Mouse (Mus musculus): ENCODE results near the gene Zfyve26. TPM values are rescaled to one million over a fixed set of nuclear protein-coding genes. Genes with fewer than 3 reads are reported as not detected.
"Not testable (repeated sequence)": the region's sequence is repeated elsewhere in the genome, so short reads cannot be mapped to it uniquely, and the experiment has no call there.

Zfyve26 gene
- polyA plus RNA-seq, 1 experiment = 29.4 TPM

- DNase-seq (ENCODE audit: low read depth in 1 of 2, low spot score in 2 of 2) = no peak
- TF ChIP-seq CTCF (IDR thresholded peaks at IDR 0.05; ENCODE audit: extremely low read depth, insufficient read depth, insufficient read length, insufficient replicate concordance) (no peak), POLR2A (IDR thresholded peaks at IDR 0.05; ENCODE audit: low read depth, low read length) (no peak)
- Histone ChIP-seq H3K27me3 (ENCODE audit: control insufficient read depth, insufficient read depth, low read length) (no peaks in the 10 kb centered on the region), H3K36me3 (ENCODE audit: control insufficient read depth, insufficient read depth, low read length) (no peaks in the 10 kb centered on the region), H3K27ac (ENCODE audit: insufficient read depth, low read length) (no peak overlapping the region), H3K4me1 (ENCODE audit: control insufficient read depth, insufficient read depth, insufficient read length) (no peaks in the 10 kb centered on the region), H3K4me3 (ENCODE audit: extremely low read depth, insufficient read depth, insufficient read length) (no peak overlapping the region)
- WGBS = 91% methylated on average over 2 of the region's 2 CpGs
Measured at GRCm38 (mm10) chr12:79326745-79327144, 30.6 kb upstream of the Zfyve26 start.

- H3K27ac ChIP-seq (ENCODE audit: insufficient read depth, low read length) = no peak overlapping the region
- TF ChIP-seq POLR2A (IDR thresholded peaks at IDR 0.05; ENCODE audit: low read depth, low read length) = no peak
- H3K27me3 ChIP-seq (ENCODE audit: control insufficient read depth, insufficient read depth, low read length) = no peaks in the 10 kb centered on the region
- H3K4me1 ChIP-seq (ENCODE audit: control insufficient read depth, insufficient read depth, insufficient read length) = no peaks in the 10 kb centered on the region
- no peak overlapping the region for H3K4me3 ChIP-seq (ENCODE audit: extremely low read depth, insufficient read depth, insufficient read length)
- no peaks in the 10 kb centered on the region for H3K36me3 ChIP-seq (ENCODE audit: control insufficient read depth, insufficient read depth, low read length)
- whole genome bisulfite sequencing = 78% methylated on average over 2 of the region's 2 CpGs
- no peak for DNase-seq (ENCODE audit: low read depth in 1 of 2, low spot score in 2 of 2)
Measured at GRCm38 (mm10) chr12:79326236-79326635, 30.1 kb upstream of the Zfyve26 start.

GRCm38 (mm10) chr12:79322539-79322938, 26.4 kb upstream of the Zfyve26 start:
- H3K27ac ChIP-seq (ENCODE audit: insufficient read depth, low read length); H3K27me3 ChIP-seq (ENCODE audit: control insufficient read depth, insufficient read depth, low read length); H3K4me1 ChIP-seq (ENCODE audit: control insufficient read depth, insufficient read depth, insufficient read length); H3K36me3 ChIP-seq (ENCODE audit: control insufficient read depth, insufficient read depth, low read length); H3K4me3 ChIP-seq (ENCODE audit: extremely low read depth, insufficient read depth, insufficient read length): not testable (repeated sequence)
- peak in 1 of 2 experiments; percentile 12 for DNase-seq (ENCODE audit: low read depth in 1 of 2, low spot score in 2 of 2)
- WGBS = 74% methylated on average over 2 of the region's 2 CpGs

- TF ChIP-seq POLR2A (IDR thresholded peaks at IDR 0.05; ENCODE audit: low read depth, low read length) (no peak), CTCF (IDR thresholded peaks at IDR 0.05; ENCODE audit: extremely low read depth, insufficient read depth, insufficient read length, insufficient replicate concordance) (no peak)
- Histone ChIP-seq H3K4me3 (ENCODE audit: extremely low read depth, insufficient read depth, insufficient read length) (no peak overlapping the region), H3K27me3 (ENCODE audit: control insufficient read depth, insufficient read depth, low read length) (no peaks in the 10 kb centered on the region), H3K4me1 (ENCODE audit: control insufficient read depth, insufficient read depth, insufficient read length) (peaks cover 4% of the 10 kb centered on the region; the same call in 1 of the 2 replicates), H3K36me3 (ENCODE audit: control insufficient read depth, insufficient read depth, low read length) (no peaks in the 10 kb centered on the region), H3K27ac (ENCODE audit: insufficient read depth, low read length) (no peak overlapping the region)
- 28% methylated on average over 5 of the region's 5 CpGs for WGBS
- DNase-seq (ENCODE audit: low read depth in 1 of 2, low spot score in 2 of 2) = peak in 1 of 2 experiments; percentile 7
Measured at GRCm38 (mm10) chr12:79320895-79321294, 24.8 kb upstream of the Zfyve26 start.

- 94% methylated on average over 5 of the region's 5 CpGs for WGBS
- H3K4me1 ChIP-seq (ENCODE audit: control insufficient read depth, insufficient read depth, insufficient read length) = peaks cover 4% of the 10 kb centered on the region; the same call in 1 of the 2 replicates
- no peak overlapping the region for H3K27ac ChIP-seq (ENCODE audit: insufficient read depth, low read length)
- DNase-seq (ENCODE audit: low read depth in 1 of 2, low spot score in 2 of 2) = no peak
- no peaks in the 10 kb centered on the region for H3K36me3 ChIP-seq (ENCODE audit: control insufficient read depth, insufficient read depth, low read length)
- TF ChIP-seq CTCF (IDR thresholded peaks at IDR 0.05; ENCODE audit: extremely low read depth, insufficient read depth, insufficient read length, insufficient replicate concordance) = no peak
- TF ChIP-seq POLR2A (IDR thresholded peaks at IDR 0.05; ENCODE audit: low read depth, low read length) = no peak
- H3K4me3 ChIP-seq (ENCODE audit: extremely low read depth, insufficient read depth, insufficient read length) = no peak overlapping the region
- H3K27me3 ChIP-seq (ENCODE audit: control insufficient read depth, insufficient read depth, low read length) = no peaks in the 10 kb centered on the region
Measured at GRCm38 (mm10) chr12:79317339-79317738, 21.2 kb upstream of the Zfyve26 start.

GRCm38 (mm10) chr12:79313721-79314120, 17.6 kb upstream of the Zfyve26 start:
- Histone ChIP-seq H3K4me3 (ENCODE audit: extremely low read depth, insufficient read depth, insufficient read length) (no peak overlapping the region), H3K27ac (ENCODE audit: insufficient read depth, low read length) (no peak overlapping the region), H3K36me3 (ENCODE audit: control insufficient read depth, insufficient read depth, low read length) (no peaks in the 10 kb centered on the region), H3K27me3 (ENCODE audit: control insufficient read depth, insufficient read depth, low read length) (no peaks in the 10 kb centered on the region), H3K4me1 (ENCODE audit: control insufficient read depth, insufficient read depth, insufficient read length) (no peaks in the 10 kb centered on the region)
- no peak for TF ChIP-seq CTCF (IDR thresholded peaks at IDR 0.05; ENCODE audit: extremely low read depth, insufficient read depth, insufficient read length, insufficient replicate concordance)
- TF ChIP-seq POLR2A (IDR thresholded peaks at IDR 0.05; ENCODE audit: low read depth, low read length) = no peak
- 95% methylated on average over 4 of the region's 4 CpGs for WGBS
- DNase-seq (ENCODE audit: low read depth in 1 of 2, low spot score in 2 of 2) = no peak

GRCm38 (mm10) chr12:79306013-79306412, 9.9 kb upstream of the Zfyve26 start:
- no peak for DNase-seq (ENCODE audit: low read depth in 1 of 2, low spot score in 2 of 2)
- no peaks in the 10 kb centered on the region for H3K4me1 ChIP-seq (ENCODE audit: control insufficient read depth, insufficient read depth, insufficient read length)
- 88% methylated on average over 4 of the region's 4 CpGs for WGBS
- no peaks in the 10 kb centered on the region for H3K36me3 ChIP-seq (ENCODE audit: control insufficient read depth, insufficient read depth, low read length)
- no peak overlapping the region for H3K27ac ChIP-seq (ENCODE audit: insufficient read depth, low read length)
- no peak overlapping the region for H3K4me3 ChIP-seq (ENCODE audit: extremely low read depth, insufficient read depth, insufficient read length)
- no peak for TF ChIP-seq CTCF (IDR thresholded peaks at IDR 0.05; ENCODE audit: extremely low read depth, insufficient read depth, insufficient read length, insufficient replicate concordance)
- no peak for TF ChIP-seq POLR2A (IDR thresholded peaks at IDR 0.05; ENCODE audit: low read depth, low read length)
- no peaks in the 10 kb centered on the region for H3K27me3 ChIP-seq (ENCODE audit: control insufficient read depth, insufficient read depth, low read length)

Data from spleen, adult 2 months (tissue).